Mouse (Mus musculus) lung, postnatal 0 days (tissue): Measurements from ENCODE around the gene Ythdc1. TPM values are rescaled to one million over a fixed set of nuclear protein-coding genes. Genes with fewer than 3 reads are reported as not detected.

Source experiments
- ATAC-seq: fragments of 200-750 bp; cut with Nextera tagmentation; 2 replicates; pipeline ENCODE4 v1.8.0; 2017; ENCODE audit warnings: moderate library complexity
- DNase-seq: peaks from one replicate; pipeline ENCODE4 v3.0.0-alpha.2; 2016; ENCODE audit warnings: low spot score
- H3K27ac ChIP-seq: fragments of 300-500 bp; sonication (generic); 2 replicates; pipeline ENCODE4 v1.5.1; 2014; ENCODE audit warnings: antibody characterized with exemption, mild to moderate bottlenecking, low read length, mixed read lengths
- H3K27me3 ChIP-seq: fragments of 300-500 bp; sonication (generic); replicated peaks from 2 replicates; pipeline ENCODE4 v1.6.1; 2014; ENCODE audit warnings: low read length, mixed read lengths; ENCODE audit not compliant: insufficient read depth
- H3K36me3 ChIP-seq: fragments of 300-500 bp; sonication (generic); 2 replicates; pipeline ENCODE4 v1.6.1; 2014; ENCODE audit warnings: low read length, mixed read lengths; ENCODE audit not compliant: insufficient read depth
- H3K4me1 ChIP-seq: fragments of 300-500 bp; sonication (generic); 2 replicates; pipeline ENCODE4 v1.6.1; 2014; ENCODE audit warnings: antibody characterized with exemption, low read depth, low read length, mixed read lengths; ENCODE audit not compliant: insufficient read depth
- H3K4me2 ChIP-seq: fragments of 300-500 bp; sonication (generic); replicated peaks from 2 replicates; pipeline ENCODE4 v1.6.1; 2014; ENCODE audit warnings: low read depth, mild to moderate bottlenecking, low read length, moderate library complexity, mixed read lengths
- H3K4me3 ChIP-seq: fragments of 300-500 bp; sonication (generic); 2 replicates; pipeline ENCODE4 v1.5.1; 2014; ENCODE audit warnings: low read depth, low read length
- H3K9ac ChIP-seq: fragments of 300-500 bp; sonication (generic); replicated peaks from 2 replicates; pipeline ENCODE4 v1.6.1; 2014; ENCODE audit warnings: low read depth, mild to moderate bottlenecking
- H3K9me3 ChIP-seq: fragments of 300-500 bp; sonication (generic); 2 replicates; pipeline ENCODE4 v1.6.1; 2016; ENCODE audit warnings: low read length, mixed read lengths
- CTCF ChIP-seq: IDR thresholded peaks from 2 replicates; pipeline ENCODE4 v1.5.1; 2016; ENCODE audit warnings: antibody characterized with exemption, mild to moderate bottlenecking
- EP300 ChIP-seq: IDR thresholded peaks from 2 replicates; pipeline ENCODE4 v1.6.1; 2016; ENCODE audit warnings: antibody characterized with exemption, mild to moderate bottlenecking, control low read depth
- WGBS: fragments of 180-500 bp; shearing (Covaris S2); extraction: QIAGEN DNeasy Blood & Tissue Kit; methylation state at CpG from one replicate; pipeline ENCODE4 v1.1.7; 2014; 5-methylcytosine and 5-hydroxymethylcytosine counted together
- polyA plus RNA-seq: library from polyadenylated mRNA; unstranded; fragments of >200 nt; fragmentation: Nextera tagmentation; extraction: Ambion mirVana; gene quantifications from 2 replicates; pipeline ENCODE4 v1.2.1, GENCODE M21; 2015

The Ythdc1 gene
- polyA plus RNA-seq, 1 experiment from 2014 or later: 26.1 TPM

GRCm38 (mm10) chr5:86857682-86858081, 53.7 kb downstream of the Ythdc1 start:
- H3K4me3 ChIP-seq: no peak overlapping the region
- 19% methylated on average over 1 of the region's 1 CpGs for WGBS
- no peaks in the 10 kb centered on the region for H3K36me3 ChIP-seq
- H3K9ac ChIP-seq: no peak overlapping the region
- no peaks in the 10 kb centered on the region for H3K9me3 ChIP-seq
- H3K4me2 ChIP-seq: no peak overlapping the region
- no peaks in the 10 kb centered on the region for H3K27me3 ChIP-seq
- H3K4me1 ChIP-seq: no peaks in the 10 kb centered on the region
- H3K27ac ChIP-seq: no peak overlapping the region
- no peak for TF ChIP-seq CTCF
- no peak for ATAC-seq
- DNase-seq: no peak

GRCm38 (mm10) chr5:86858336-86858735, 54.3 kb downstream of the Ythdc1 start:
- 44% methylated on average over 3 of the region's 3 CpGs for WGBS
- Histone ChIP-seq H3K27me3 (no peaks in the 10 kb centered on the region), H3K4me2 (no peak overlapping the region), H3K36me3 (no peaks in the 10 kb centered on the region), H3K4me3 (no peak overlapping the region), H3K4me1 (no peaks in the 10 kb centered on the region), H3K9ac (no peak overlapping the region), H3K27ac (no peak overlapping the region), H3K9me3 (no peaks in the 10 kb centered on the region)
- ATAC-seq (no peak), DNase-seq (no peak)
- TF ChIP-seq EP300: no peak
- no peak for TF ChIP-seq CTCF

DNA sequence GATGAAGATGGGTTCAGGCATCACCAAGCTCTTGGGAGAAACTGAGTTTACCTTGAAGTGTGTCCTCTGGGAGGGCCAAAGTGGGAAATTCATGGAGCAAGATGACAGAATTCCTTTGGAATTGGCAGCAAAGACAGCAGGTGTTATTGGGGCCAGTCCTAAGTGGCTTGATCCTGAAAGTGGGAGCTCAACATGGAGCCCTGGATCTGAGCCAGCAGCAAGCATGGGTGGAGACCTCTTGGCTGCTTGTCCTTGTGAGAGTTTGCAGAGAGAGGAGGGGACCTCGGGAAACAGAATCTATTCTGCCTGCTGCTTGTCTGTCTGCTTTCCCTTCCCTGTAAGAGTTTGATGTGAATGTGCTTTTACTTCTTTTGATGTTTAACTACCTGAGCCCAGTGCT, 67.9 kb downstream of the Ythdc1 start:
- Histone ChIP-seq H3K9ac (no peak overlapping the region), H3K27me3 (no peaks in the 10 kb centered on the region), H3K4me3 (no peak overlapping the region), H3K27ac (no peak overlapping the region), H3K36me3 (no peaks in the 10 kb centered on the region), H3K4me2 (no peak overlapping the region), H3K9me3 (no peaks in the 10 kb centered on the region), H3K4me1 (no peaks in the 10 kb centered on the region)
- DNase-seq (no peak), ATAC-seq (no peak)
- WGBS: 19% methylated on average over 1 of the region's 1 CpGs
- TF ChIP-seq EP300 (no peak), CTCF (no peak)

Other genes with a start within 250 kb of the Ythdc1 start
- not detected in 2 replicates for gene Tmprss11f, start 171.8 kb upstream of the Ythdc1 start, polyA plus RNA-seq
- not detected in 2 replicates for gene Tmprss11b, start 127.9 kb upstream of the Ythdc1 start, polyA plus RNA-seq
- gene Tmprss11e, start 58.4 kb upstream of the Ythdc1 start, polyA plus RNA-seq: not detected in 2 replicates
- 0.08 TPM in 1 of 2 replicates, not detected in the other for gene Ugt2b34, start 102.7 kb downstream of the Ythdc1 start, polyA plus RNA-seq
- not detected in 2 replicates for gene Ugt2b1, start 122.3 kb downstream of the Ythdc1 start, polyA plus RNA-seq
- not detected in 2 replicates for gene Ugt2b35, start 196.6 kb downstream of the Ythdc1 start, polyA plus RNA-seq